Mouse (Mus musculus) neutrophil, adult 5-6 weeks (primary cell): ENCODE data around the gene Gm42417. TPM values are rescaled to one million over a fixed set of nuclear protein-coding genes. Genes with fewer than 3 reads are reported as not detected.

Experiments used
- ATAC-seq: fragments of 151-379, 151-347 bp; 2 replicates; pipeline ENCODE4 v1.8.0; 2017; ENCODE audit warnings: mild to moderate bottlenecking, moderate TSS enrichment; ENCODE audit not compliant: insufficient number of reproducible peaks, poor library complexity, low FRiP score, severe bottlenecking; ENCODE audit errors: extremely low read depth
- total RNA-seq: library from RNA; stranded (forward); fragments of 200-1000 nt; gene quantifications from 2 replicates; pipeline ENCODE4 v1.2.3, GENCODE M21; 2017

Gene Gm42417
- total RNA-seq, 1 experiment from 2014 or later: not detected

- no peak for ATAC-seq
These were observed 9.4 kb downstream of the Gm42417 start for GRCm38 (mm10) chr1:36529875-36530274.

- no peak for ATAC-seq
These were observed 10.0 kb downstream of the Gm42417 start for GRCm38 (mm10) chr1:36529274-36529673.

GRCm38 (mm10) chr1:36528351-36528750, 10.9 kb downstream of the Gm42417 start:
- ATAC-seq: no peak

- no peak for ATAC-seq
These were observed 12.3 kb downstream of the Gm42417 start for GRCm38 (mm10) chr1:36526903-36527302.

GRCm38 (mm10) chr1:36525774-36526173, 13.5 kb downstream of the Gm42417 start:
- ATAC-seq: no peak

GRCm38 (mm10) chr1:36524058-36524457, 15.2 kb downstream of the Gm42417 start:
- ATAC-seq: no peak

GRCm38 (mm10) chr1:36523332-36524013, 15.8 kb downstream of the Gm42417 start:
- no peak for ATAC-seq

GRCm38 (mm10) chr1:36522210-36522609, 17.0 kb downstream of the Gm42417 start:
- no peak for ATAC-seq

GRCm38 (mm10) chr1:36519626-36520025, 19.6 kb downstream of the Gm42417 start:
- no peak for ATAC-seq

- no peak for ATAC-seq
These were observed 21.0 kb downstream of the Gm42417 start for GRCm38 (mm10) chr1:36518259-36518658.

- no peak for ATAC-seq
These were observed 25.5 kb downstream of the Gm42417 start for GRCm38 (mm10) chr1:36513718-36514117.

GRCm38 (mm10) chr1:36513310-36513709, 25.9 kb downstream of the Gm42417 start:
- ATAC-seq: no peak

GRCm38 (mm10) chr1:36512966-36513280, 26.3 kb downstream of the Gm42417 start:
- no peak for ATAC-seq

- ATAC-seq: no peak
These were observed 26.9 kb downstream of the Gm42417 start for GRCm38 (mm10) chr1:36512089-36512965.

- ATAC-seq: peak; percentile 93
These were observed 27.8 kb downstream of the Gm42417 start, which contains the start of gene Cnnm3 for GRCm38 (mm10) chr1:36511289-36512021. Gene Cnnm3, plus strand, starts transcription at chr1:36511867.

GRCm38 (mm10) chr1:36508238-36508637, 31.0 kb downstream of the Gm42417 start:
- ATAC-seq: peak; percentile 31; the same call in 1 of the 2 replicates

- peak; percentile 76 for ATAC-seq
These were observed 38.0 kb downstream of the Gm42417 start for GRCm38 (mm10) chr1:36501261-36501660.

GRCm38 (mm10) chr1:36497312-36497711, 41.9 kb downstream of the Gm42417 start:
- no peak for ATAC-seq

GRCm38 (mm10) chr1:36496719-36497118, 42.5 kb downstream of the Gm42417 start:
- no peak for ATAC-seq

- no peak for ATAC-seq
These were observed 45.9 kb downstream of the Gm42417 start for GRCm38 (mm10) chr1:36493299-36493698.
